Mouse (Mus musculus): Measurements from ENCODE around the gene Ccpg1os. TPM values are rescaled to one million over a fixed set of nuclear protein-coding genes. Genes with fewer than 3 reads are reported as not detected.

Ccpg1os gene
- 13.5 and 14.1 TPM in 2 replicates for polyA plus RNA-seq (2015; fragmentation: Nextera tagmentation; extraction: Ambion mirVana)

DNA sequence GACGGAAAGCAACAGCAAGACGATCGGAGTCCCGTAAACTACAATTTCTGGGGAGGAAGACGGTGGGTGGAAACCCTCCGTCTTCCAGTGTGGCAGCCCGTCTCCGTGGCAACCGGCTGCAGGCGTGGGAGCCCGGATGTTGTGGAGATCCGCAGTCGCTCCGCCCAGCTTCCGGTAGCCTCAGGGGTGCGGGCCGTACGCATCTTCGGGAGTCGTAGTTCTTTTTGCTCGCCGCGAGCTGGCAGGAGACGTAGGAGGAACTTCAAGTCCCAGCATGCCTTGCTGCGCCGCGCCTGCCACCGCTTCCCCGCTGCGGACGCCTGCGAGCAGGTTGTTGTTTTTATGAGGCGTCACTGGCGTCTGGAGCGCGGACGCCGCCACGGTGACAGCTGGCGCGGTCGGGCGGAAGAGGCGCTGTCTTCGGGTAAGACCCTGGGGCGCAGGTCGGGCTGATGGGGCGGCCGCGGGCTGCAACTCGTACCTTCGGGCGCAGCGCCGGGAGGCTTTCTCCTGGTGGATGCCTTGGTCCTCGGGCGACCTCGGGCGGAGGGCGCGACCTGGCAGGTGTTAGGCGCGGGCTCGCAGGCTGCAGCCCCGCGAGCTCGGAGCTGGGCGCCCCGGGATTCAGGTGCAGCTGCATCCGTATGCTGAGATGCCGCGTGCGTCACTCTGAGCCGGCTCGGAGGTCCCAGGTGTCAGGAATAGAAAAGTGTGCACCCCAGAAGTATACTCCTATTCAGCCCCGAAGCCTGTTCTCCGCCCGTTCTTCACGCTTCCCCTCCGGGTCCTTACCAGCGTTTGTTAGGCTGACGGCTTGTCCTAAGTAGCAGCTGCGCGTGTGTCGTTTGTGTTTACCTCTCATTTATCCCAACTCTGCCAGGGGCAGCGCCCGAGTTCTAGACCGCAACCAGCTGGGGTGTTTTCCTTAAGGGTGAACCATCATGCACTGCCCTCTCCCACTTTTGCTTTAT is at the start of gene Ccpg1os, which contains the start of gene Ccpg1:
TSS of gene Ccpg1os (minus strand) at position 133 of the 971 bp plus-strand sequence.
TSS of gene Ccpg1 (plus strand) at position 180 of the 971 bp plus-strand sequence.
- no peaks in the 10 kb centered on the region for H3K27me3 ChIP-seq (replicated peaks)
- H3K36me3 ChIP-seq = no peaks in the 10 kb centered on the region
- H3K4me3 ChIP-seq (replicated peaks) = peak within 1 kb of the TSS; percentile 93
- H3K4me2 ChIP-seq = peak within 1 kb of the TSS; percentile 92
- peaks cover 7% of the 10 kb centered on the region; the same call in 1 of the 2 replicates for H3K4me1 ChIP-seq
- H3K9me3 ChIP-seq = no peaks in the 10 kb centered on the region
- H3K27ac ChIP-seq = peak within 1 kb of the TSS; percentile 63
- WGBS = under 1% methylated on average over 88 of the region's 88 CpGs
- peak within 1 kb of the TSS; percentile 50 for H3K9ac ChIP-seq
- peak; percentile 100 for ATAC-seq (ENCODE audit: insufficient read depth, low FRiP score, low read depth)

DNA sequence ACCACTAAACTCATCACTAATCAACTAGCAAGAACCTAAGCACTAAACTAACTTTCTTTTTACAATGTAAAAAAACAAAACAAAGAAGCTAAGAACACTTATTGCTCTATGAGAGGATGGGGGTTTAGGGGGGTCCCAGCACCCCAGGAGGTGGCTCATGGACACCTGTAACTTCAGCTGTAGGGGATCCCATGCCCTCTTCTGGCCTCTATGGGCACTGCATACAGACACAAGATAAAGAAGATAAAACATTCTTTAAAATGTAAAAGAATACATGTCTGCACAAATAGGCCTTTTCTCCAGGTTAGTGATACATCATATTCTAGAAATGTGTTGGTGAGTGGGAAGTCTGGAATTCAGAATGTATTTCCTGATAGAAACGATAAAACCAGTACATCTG is 48.2 kb upstream of the Ccpg1os start:
- no peak for ATAC-seq (ENCODE audit: insufficient read depth, low FRiP score, low read depth)

DNA sequence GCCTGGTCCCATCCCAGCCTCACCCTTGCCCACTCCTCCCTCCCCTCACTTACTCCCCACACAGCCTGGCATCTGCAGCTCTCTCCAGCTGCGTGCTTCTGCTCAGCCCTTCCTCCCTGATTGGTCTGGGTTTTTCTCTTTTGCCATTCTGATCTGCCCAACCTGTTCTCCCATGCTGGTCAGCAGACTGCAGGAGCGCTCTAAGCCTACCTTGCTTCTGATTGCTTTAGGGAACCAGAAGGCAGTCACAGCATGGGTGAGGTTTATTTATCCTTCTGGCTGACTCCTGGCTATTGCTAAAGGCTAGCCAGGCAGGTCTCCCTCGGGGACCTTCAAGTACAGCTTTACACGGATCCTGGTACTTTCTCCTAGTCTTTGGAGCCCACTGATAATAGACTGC is 46.2 kb upstream of the Ccpg1os start:
- no peaks in the 10 kb centered on the region for H3K9me3 ChIP-seq
- H3K27ac ChIP-seq = no peak overlapping the region
- peaks cover 13% of the 10 kb centered on the region for H3K36me3 ChIP-seq
- H3K4me3 ChIP-seq (replicated peaks) = no peak overlapping the region
- no peak overlapping the region for H3K4me2 ChIP-seq
- no peaks in the 10 kb centered on the region for H3K4me1 ChIP-seq
- WGBS = 68% methylated on average over 4 of the region's 4 CpGs
- ATAC-seq (ENCODE audit: insufficient read depth, low FRiP score, low read depth) = no peak
- no peaks in the 10 kb centered on the region for H3K27me3 ChIP-seq (replicated peaks)
- H3K9ac ChIP-seq = no peak overlapping the region

More for the DNA sequence above, 48.2 kb upstream of the Ccpg1os start:
- H3K4me3 ChIP-seq (replicated peaks) = no peak overlapping the region
- no peak overlapping the region for H3K9ac ChIP-seq
- no peaks in the 10 kb centered on the region for H3K9me3 ChIP-seq
- H3K4me2 ChIP-seq = no peak overlapping the region
- WGBS = 94% methylated on average over 1 of the region's 1 CpGs
- H3K4me1 ChIP-seq = peaks cover under 1% of the 10 kb centered on the region; the same call in 1 of the 2 replicates
- no peaks in the 10 kb centered on the region for H3K27me3 ChIP-seq (replicated peaks)
- peaks cover 13% of the 10 kb centered on the region for H3K36me3 ChIP-seq
- H3K27ac ChIP-seq = no peak overlapping the region

DNA sequence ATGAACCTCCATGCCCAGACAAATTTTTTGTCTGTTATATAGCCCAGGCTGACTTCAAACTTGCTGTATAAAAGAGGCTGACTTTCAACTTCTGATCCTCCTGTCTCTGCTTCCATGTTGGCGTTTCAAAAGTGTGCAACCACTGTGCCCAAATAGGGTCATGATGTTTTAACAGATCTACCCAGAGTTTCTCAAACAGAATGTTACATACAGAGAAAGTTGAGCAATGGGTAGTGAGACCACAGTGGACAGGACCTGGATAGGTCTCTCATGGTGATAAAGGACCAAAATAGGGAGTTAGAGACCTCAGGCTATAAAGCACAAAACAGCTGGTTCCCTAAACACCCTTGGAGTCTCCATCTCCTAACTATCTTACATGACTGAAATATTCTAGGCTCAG is 45.3 kb upstream of the Ccpg1os start:
- ATAC-seq (ENCODE audit: insufficient read depth, low FRiP score, low read depth) = no peak
- no peaks in the 10 kb centered on the region for H3K9me3 ChIP-seq
- H3K4me3 ChIP-seq (replicated peaks) = no peak overlapping the region
- no peaks in the 10 kb centered on the region for H3K4me1 ChIP-seq
- H3K36me3 ChIP-seq = peaks cover 13% of the 10 kb centered on the region
- H3K4me2 ChIP-seq = no peak overlapping the region
- WGBS = 97% methylated on average over 1 of the region's 1 CpGs
- H3K27me3 ChIP-seq (replicated peaks) = no peaks in the 10 kb centered on the region
- no peak overlapping the region for H3K27ac ChIP-seq
- H3K9ac ChIP-seq = no peak overlapping the region

DNA sequence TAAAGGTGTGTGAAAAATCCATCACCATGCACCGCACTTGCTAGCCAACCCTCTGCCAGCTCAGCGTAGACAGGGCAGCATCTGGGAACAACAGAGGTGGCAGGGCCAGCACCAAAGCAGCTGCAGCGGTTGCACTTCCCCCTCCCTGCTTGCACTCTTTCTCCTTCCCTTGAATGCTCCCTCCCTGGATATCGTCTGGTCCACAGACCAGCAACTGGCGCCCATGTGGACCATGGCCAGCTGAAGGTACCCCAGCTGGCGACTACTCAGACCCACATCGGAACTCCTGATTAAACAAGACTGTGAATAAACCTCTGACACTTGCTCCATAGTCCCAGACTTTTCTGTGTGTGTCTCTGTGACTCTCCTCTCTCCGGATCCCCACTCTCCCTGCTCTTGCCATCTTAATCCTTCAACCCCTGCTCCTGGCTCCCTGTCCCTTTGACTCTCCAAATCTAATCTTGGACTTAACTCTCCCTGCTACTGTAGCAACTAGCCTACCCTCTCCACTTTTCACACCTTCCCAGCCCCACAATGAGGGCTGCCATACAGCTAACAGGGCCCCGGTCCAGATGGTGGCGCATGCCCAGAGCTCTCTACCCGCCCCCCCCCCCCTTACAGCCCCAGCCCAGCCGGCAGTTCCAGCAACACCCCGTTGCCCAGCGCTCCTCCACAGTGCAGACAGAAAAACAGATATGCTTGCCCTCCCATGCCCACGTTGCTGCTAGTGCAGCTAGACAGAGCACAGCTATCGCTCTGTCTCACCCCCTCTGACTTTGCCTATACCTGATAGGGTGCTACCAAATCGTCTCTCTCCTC is 40.8 kb upstream of the Ccpg1os start:
- no peaks in the 10 kb centered on the region for H3K27me3 ChIP-seq (replicated peaks)
- no peak for ATAC-seq (ENCODE audit: insufficient read depth, low FRiP score, low read depth)
- H3K4me2 ChIP-seq = no peak overlapping the region
- no peak overlapping the region for H3K9ac ChIP-seq
- 0 out of 2 replicates have a peak, but pooled peaks cover 2% of the 10 kb centered on the region for H3K36me3 ChIP-seq
- no peaks in the 10 kb centered on the region for H3K4me1 ChIP-seq
- H3K27ac ChIP-seq = no peak overlapping the region
- no peak overlapping the region for H3K4me3 ChIP-seq (replicated peaks)
- WGBS = 32% methylated on average over 16 of the region's 17 CpGs
- no peaks in the 10 kb centered on the region for H3K9me3 ChIP-seq

DNA sequence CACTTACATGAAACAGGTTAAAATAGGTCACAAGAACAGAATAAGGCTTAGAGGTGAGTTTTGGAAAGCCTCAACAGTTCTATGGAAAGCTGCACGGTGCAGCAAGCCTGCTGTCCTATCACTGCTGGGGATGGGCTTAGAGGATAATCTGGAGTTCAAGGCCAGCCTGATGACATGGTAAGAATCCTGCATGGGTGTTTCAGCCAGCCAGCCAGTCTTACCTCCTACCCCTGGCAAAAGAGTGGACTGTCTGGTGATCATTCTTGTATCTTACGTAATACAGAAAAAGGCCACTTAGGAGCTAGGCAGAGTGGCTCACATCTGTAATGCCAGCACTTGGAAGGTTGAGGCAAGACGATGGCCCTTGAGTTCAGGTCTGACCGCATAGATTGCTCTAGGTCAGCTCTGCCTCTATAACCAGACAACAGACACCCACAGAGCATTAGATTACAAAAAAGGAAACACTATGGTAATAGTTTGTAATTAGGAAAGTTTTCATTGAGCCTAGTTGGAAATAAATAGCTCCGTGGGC is 35.5 kb upstream of the Ccpg1os start:
- H3K9ac ChIP-seq = no peak overlapping the region
- H3K9me3 ChIP-seq = no peaks in the 10 kb centered on the region
- 91% methylated on average over 5 of the region's 5 CpGs for WGBS
- no peak overlapping the region for H3K4me2 ChIP-seq
- no peaks in the 10 kb centered on the region for H3K27me3 ChIP-seq (replicated peaks)
- no peak overlapping the region for H3K27ac ChIP-seq
- H3K4me3 ChIP-seq (replicated peaks) = no peak overlapping the region
- ATAC-seq (ENCODE audit: insufficient read depth, low FRiP score, low read depth) = no peak
- peaks cover 11% of the 10 kb centered on the region for H3K36me3 ChIP-seq
- no peaks in the 10 kb centered on the region for H3K4me1 ChIP-seq

- WGBS = 89% methylated on average over 10 of the region's 10 CpGs
- H3K36me3 ChIP-seq = peaks cover 12% of the 10 kb centered on the region
- ATAC-seq (ENCODE audit: insufficient read depth, low FRiP score, low read depth) = no peak
- no peak overlapping the region for H3K4me2 ChIP-seq
- H3K4me3 ChIP-seq (replicated peaks) = no peak overlapping the region
- H3K27me3 ChIP-seq (replicated peaks) = no peaks in the 10 kb centered on the region
- H3K27ac ChIP-seq = no peak overlapping the region
- H3K4me1 ChIP-seq = no peaks in the 10 kb centered on the region
- H3K9ac ChIP-seq = no peak overlapping the region
- H3K9me3 ChIP-seq = no peaks in the 10 kb centered on the region
Observed at GRCm38 (mm10) chr9:73019841-73020240, 34.7 kb upstream of the Ccpg1os start.

DNA sequence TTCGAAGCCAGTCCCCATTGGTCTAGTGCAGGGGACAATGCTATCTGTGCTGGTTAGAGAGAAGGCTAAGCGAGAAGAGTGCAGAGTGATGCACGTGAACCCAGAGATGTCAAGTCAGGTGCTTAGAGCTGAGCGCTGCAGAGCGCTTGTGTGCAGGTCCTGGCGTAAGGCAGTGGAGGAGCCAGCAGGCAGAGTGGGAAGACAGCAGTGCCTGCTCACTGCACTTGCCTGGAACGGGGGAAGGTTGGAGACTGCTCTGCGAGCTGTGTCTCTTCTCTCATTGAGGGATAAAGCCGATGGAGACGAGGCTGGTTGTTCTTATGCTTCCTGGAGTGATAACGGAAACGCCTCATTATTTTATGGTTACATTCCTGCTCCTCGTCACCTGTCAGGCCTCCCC is 29.5 kb upstream of the Ccpg1os start:
- ATAC-seq (ENCODE audit: insufficient read depth, low FRiP score, low read depth) = no peak
- no peak overlapping the region for H3K4me3 ChIP-seq (replicated peaks)
- no peaks in the 10 kb centered on the region for H3K27me3 ChIP-seq (replicated peaks)
- H3K4me1 ChIP-seq = no peaks in the 10 kb centered on the region
- no peaks in the 10 kb centered on the region for H3K9me3 ChIP-seq
- no peak overlapping the region for H3K9ac ChIP-seq
- H3K36me3 ChIP-seq = peaks cover 7% of the 10 kb centered on the region
- no peak overlapping the region for H3K27ac ChIP-seq
- no peak overlapping the region for H3K4me2 ChIP-seq
- 74% methylated on average over 13 of the region's 13 CpGs for WGBS

DNA sequence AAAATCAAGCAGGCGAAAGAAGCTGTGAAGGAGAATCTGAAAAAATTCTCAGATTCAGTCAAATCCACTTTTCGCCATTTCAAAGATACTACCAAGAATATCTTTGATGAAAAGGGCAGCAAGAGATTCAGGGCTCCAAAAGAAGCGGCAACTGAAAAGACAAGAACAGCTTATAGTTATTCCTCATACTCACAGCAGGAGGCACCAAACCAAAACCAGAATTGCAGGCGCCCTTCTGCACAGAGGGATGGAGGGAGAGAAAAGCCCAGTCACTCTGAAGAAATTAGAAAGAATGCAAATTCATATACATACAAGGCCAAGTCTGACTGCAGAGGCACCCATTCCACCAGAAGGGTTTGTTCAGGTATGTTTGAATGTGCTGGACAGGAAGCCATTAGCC is 27.4 kb upstream of the Ccpg1os start:
- H3K27ac ChIP-seq = no peak overlapping the region
- H3K4me2 ChIP-seq = no peak overlapping the region
- H3K4me1 ChIP-seq = no peaks in the 10 kb centered on the region
- WGBS = 88% methylated on average over 4 of the region's 4 CpGs
- no peaks in the 10 kb centered on the region for H3K27me3 ChIP-seq (replicated peaks)
- H3K9ac ChIP-seq = no peak overlapping the region
- H3K9me3 ChIP-seq = no peaks in the 10 kb centered on the region
- ATAC-seq (ENCODE audit: insufficient read depth, low FRiP score, low read depth) = no peak
- peaks cover 7% of the 10 kb centered on the region for H3K36me3 ChIP-seq
- no peak overlapping the region for H3K4me3 ChIP-seq (replicated peaks)

GRCm38 (mm10) chr9:73008384-73008783 is 23.2 kb upstream of the Ccpg1os start:
- ATAC-seq (ENCODE audit: insufficient read depth, low FRiP score, low read depth) = no peak
- Histone ChIP-seq H3K4me2 (no peak overlapping the region), H3K9me3 (no peaks in the 10 kb centered on the region), H3K27ac (no peak overlapping the region), H3K36me3 (peaks cover 3% of the 10 kb centered on the region), H3K27me3 (replicated peaks) (no peaks in the 10 kb centered on the region), H3K4me3 (replicated peaks) (no peak overlapping the region), H3K9ac (no peak overlapping the region), H3K4me1 (no peaks in the 10 kb centered on the region)
- 56% methylated on average over 3 of the region's 3 CpGs for WGBS

GRCm38 (mm10) chr9:73006175-73006574 is 21.0 kb upstream of the Ccpg1os start:
- Histone ChIP-seq H3K4me3 (replicated peaks) (no peak overlapping the region), H3K4me1 (no peaks in the 10 kb centered on the region), H3K9me3 (no peaks in the 10 kb centered on the region), H3K27me3 (replicated peaks) (no peaks in the 10 kb centered on the region), H3K9ac (no peak overlapping the region), H3K4me2 (no peak overlapping the region), H3K27ac (no peak overlapping the region), H3K36me3 (peaks cover 3% of the 10 kb centered on the region)
- ATAC-seq (ENCODE audit: insufficient read depth, low FRiP score, low read depth) = no peak
- 96% methylated on average over 3 of the region's 3 CpGs for WGBS

All from stomach, embryonic 15.5 days (tissue).